Mouse (Mus musculus) Patski (cell line): Measurements from ENCODE around the gene Qrich2. TPM values are rescaled to one million over a fixed set of nuclear protein-coding genes. Genes with fewer than 3 reads are reported as not detected.
"Not testable (repeated sequence)": the region's sequence is repeated elsewhere in the genome, so short reads cannot be mapped to it uniquely, and the experiment has no call there.

Experiments
- ATAC-seq: fragments of 100-300 bp; one replicate; pipeline ENCODE4 v1.8.0; 2021
- CTCF ChIA-PET: fragments of 350-600 bp; sonication (Branson Sonifier 250); formaldehyde crosslinking; loops from one replicate; lab custom pipeline; 2022; ENCODE audit warnings: inconsistent platforms; lab: Charles Lee
- POLR2A ChIA-PET: fragments of 350-600 bp; sonication (Branson Sonifier 250); formaldehyde crosslinking; loops from one replicate; lab custom pipeline; 2022; ENCODE audit warnings: antibody characterized with exemption, inconsistent platforms; lab: Charles Lee
- DNase-seq: peaks from one replicate; pipeline ENCODE4 v3.0.0-alpha.2; 2011; ENCODE audit warnings: low read depth, low spot score
- H3K27me3 ChIP-seq: fragments of 371-371 bp; one replicate; pipeline ENCODE4 v1.5.1; 2021
- CTCF ChIP-seq: fragments of 100-300 bp; IDR thresholded peaks from one replicate; pipeline ENCODE4 v1.5.1; 2021
- in situ Hi-C: fragments of 300-500 bp; cut with MboI; formaldehyde crosslinking; loops from 3 replicates; pipeline ENCODE4 v1.11.1; 2018; ENCODE audit warnings: low pct_unique_long_range_greater_than_20kb, mixed read lengths
- polyA plus RNA-seq: library from polyadenylated mRNA; unstranded; gene quantifications from one replicate; pipeline ENCODE4 v1.2.3, GENCODE M21; 2021

The Qrich2 gene
- polyA plus RNA-seq, 1 experiment from 2014 or later, result 0.35 TPM

DNA sequence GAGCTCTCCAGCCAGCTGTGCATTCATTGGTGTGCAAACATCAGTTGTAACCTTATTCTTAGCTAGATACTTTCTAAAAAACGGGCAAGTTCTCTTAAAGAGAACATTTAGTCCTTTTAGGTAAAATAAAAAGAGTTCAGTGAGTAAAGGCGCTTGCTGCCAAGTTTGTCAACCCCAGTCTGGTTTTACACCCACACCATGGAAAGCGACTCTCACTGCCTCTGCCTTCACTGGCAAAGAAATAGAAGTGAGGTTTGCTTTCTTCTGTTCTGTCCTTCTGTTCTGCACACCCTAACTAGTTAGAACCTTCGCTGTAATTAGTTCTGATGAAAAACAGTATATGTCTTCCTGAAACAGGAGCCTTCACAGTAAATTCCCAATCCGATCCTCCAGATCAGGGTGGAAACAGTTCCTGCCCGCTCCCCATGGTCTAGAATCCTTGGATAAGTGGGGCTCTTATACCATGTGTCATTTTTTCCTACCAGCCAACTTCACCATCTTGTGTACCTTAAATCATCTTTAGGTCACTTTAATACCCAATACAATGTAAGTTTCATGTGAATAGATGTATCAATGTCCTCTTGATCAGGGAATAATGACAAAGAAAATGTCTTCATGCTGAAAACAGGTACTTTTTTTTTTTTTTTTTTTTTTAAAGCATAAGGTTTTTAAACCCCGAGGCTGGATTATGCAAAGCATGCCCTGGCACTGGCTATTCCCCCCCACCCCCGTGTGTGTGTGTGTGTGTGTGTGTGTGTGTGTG, 33.3 kb downstream of the Qrich2 start:
- DNase-seq (no peak), ATAC-seq (no peak)
- in situ Hi-C loops, result no loop called here
- TF ChIP-seq CTCF, result no peak
- ChIA-PET CTCF (no interaction called here), POLR2A (no interaction called here)
- no peaks in the 10 kb centered on the region for H3K27me3 ChIP-seq

DNA sequence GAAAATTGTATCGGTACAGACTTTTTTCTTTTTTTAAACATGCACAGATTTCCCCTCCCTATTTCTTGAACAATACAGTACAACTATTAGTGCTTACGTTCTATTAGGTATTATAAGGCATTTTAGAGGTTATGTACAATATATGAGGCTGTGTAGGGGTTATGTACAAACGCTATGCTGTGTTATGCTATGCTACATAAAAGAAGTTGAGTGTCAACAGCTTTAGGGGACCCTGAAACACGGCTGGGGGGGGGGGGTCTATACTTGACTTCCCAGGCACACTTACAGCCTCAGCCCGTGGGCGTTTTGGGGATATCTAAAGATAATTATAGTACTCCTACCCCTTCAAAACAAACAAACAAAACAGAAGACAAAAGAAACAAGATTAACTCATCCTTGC, 33.9 kb downstream of the Qrich2 start:
- no peaks in the 10 kb centered on the region for H3K27me3 ChIP-seq
- POLR2A ChIA-PET, result no interaction called here
- no peak for DNase-seq
- no peak for TF ChIP-seq CTCF
- CTCF ChIA-PET, result no interaction called here
- in situ Hi-C loops, result no loop called here
- no peak for ATAC-seq

DNA sequence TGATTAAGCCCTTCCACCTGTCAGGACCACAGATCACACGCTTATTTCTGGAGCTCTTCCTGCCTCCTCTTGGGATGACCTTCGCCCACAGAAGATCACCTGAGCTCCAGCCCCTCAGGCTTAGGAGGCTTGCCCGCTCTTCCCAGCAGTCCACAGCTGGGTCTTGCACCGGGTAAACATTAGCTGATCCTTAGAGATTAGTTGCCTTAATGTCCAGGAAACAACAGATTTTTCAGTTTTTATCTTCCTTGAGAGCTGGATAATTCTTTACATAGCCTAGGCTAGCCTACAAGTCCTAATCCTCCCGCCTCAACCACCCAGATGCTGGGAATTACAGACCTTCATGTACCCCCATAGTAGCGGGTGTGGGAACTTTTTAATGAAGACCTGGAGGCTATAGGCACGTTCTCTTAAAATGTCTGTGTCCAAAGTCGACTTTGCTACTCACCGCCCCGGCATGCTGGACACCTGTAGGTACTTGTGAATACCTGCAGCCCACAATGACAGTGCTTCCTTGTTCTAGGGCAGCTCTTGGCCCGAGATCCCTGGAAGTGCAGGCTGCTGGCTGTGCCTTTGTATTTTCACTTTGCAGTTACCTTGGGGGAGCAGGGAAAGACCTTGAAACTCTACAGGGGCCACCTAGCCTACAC, 34.5 kb downstream of the Qrich2 start:
- in situ Hi-C loops, result no loop called here
- ChIA-PET CTCF (no interaction called here), POLR2A (no interaction called here)
- ATAC-seq (no peak), DNase-seq (no peak)
- H3K27me3 ChIP-seq, result no peaks in the 10 kb centered on the region
- no peak for TF ChIP-seq CTCF

- in situ Hi-C loops, result no loop called here
- ATAC-seq (no peak), DNase-seq (no peak)
- CTCF ChIA-PET, result no interaction called here
- no peaks in the 10 kb centered on the region for H3K27me3 ChIP-seq
- TF ChIP-seq CTCF, result no peak
- POLR2A ChIA-PET, result no interaction called here
Measured at GRCm38 (mm10) chr11:116430723-116431427, 35.2 kb downstream of the Qrich2 start.

DNA sequence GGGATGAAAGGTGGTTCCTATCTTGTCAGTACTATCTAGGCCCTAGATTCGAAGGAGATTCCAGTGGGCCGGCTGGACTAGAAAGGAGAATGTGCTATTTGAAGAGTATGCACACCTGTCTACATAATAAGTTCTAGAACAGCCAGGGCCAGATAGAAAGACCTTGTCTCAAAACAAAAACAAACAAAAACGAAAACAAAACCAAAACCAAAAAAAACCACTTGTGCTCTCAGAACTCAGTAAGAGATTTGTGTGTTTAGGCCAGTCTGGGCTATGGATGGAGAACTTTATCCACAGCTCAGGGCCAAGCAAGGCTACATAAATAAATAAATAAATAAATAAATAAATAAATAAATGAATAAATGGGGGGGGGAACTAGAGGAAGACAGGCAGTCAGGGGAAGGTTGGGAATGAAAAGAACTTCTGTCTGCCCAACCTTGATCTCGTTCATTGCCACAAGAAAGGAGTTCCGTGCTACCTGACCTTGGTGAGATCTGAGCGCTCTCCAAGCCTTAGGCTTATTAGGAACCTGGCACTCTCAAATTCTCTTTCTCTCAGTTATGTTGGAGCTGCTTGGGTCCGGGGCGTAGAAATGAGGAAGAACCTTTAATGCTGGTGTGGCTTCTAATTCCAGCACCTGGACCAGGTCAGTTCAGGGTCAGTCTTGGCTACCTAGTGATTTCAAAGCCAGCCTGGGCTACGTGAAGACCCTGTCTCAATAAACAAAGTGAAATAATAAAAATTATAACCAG, 36.0 kb downstream of the Qrich2 start:
- ChIA-PET CTCF (no interaction called here), POLR2A (interaction anchor here (0.6 kb wide), 1 partner anchor 34 kb away, joined by 3 read pairs; no protein-coding TSS in a partner anchor)
- no peak for TF ChIP-seq CTCF
- in situ Hi-C loops, result no loop called here
- DNase-seq (no peak), ATAC-seq (no peak)
- H3K27me3 ChIP-seq, result no peaks in the 10 kb centered on the region

- ChIA-PET POLR2A (interaction anchor here (0.6 kb wide), 2 partner anchors 34 to 868 kb away, joined by 3 read pairs; no protein-coding TSS in a partner anchor), CTCF (interaction anchor here (1.1 kb wide), 1 partner anchor 18 kb away, joined by 4 read pairs; no protein-coding TSS in a partner anchor)
- DNase-seq (no peak), ATAC-seq (no peak)
- no peaks in the 10 kb centered on the region for H3K27me3 ChIP-seq
- in situ Hi-C loops, result no loop called here
- TF ChIP-seq CTCF, result no peak
Measured at GRCm38 (mm10) chr11:116428872-116429859, 36.9 kb downstream of the Qrich2 start.

DNA sequence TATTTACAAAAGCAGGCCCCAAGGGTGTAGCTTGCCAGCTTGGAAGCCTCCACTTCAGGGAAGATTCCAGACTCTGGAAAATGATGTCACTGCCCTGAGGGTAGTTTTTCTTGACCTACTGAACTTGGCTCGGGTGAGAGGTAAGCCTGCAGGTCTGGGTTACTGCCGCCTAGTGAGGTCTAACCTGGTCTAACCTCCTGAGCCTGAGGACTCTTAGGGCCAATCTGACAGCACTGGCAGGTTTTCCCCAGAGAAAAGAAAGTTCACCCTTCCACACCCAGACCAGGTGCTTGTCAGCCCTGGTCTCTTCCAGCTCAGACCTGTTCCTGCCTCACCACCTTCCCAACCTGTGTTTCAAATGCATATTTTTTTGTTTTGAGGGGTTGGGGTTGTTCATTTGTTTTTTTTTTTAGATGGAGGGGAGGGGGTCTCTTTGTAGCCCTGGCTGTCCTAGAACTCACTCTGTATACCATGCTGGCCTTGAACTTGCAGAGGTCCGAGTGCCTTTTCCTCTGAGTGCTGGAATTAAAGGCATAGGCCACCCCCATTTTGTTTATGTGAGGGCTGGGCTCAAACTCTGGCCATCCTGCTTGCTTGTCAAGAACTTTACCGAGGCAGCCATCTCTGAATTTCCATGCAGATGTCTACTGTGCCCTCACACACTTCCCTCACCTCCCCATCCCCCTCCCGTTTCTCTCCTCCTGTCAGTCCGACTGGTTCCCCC, 39.0 kb downstream of the Qrich2 start:
- ChIA-PET POLR2A (no interaction called here), CTCF (no interaction called here)
- DNase-seq, result no peak
- ATAC-seq, result no peak
- TF ChIP-seq CTCF, result no peak
- H3K27me3 ChIP-seq, result no peaks in the 10 kb centered on the region
- in situ Hi-C loops, result no loop called here

- H3K27me3 ChIP-seq, ATAC-seq, POLR2A ChIA-PET, CTCF ChIA-PET, DNase-seq, in situ Hi-C loops: not testable (repeated sequence)
Measured at GRCm38 (mm10) chr11:116426328-116426727, 39.7 kb downstream of the Qrich2 start.
